Mouse (Mus musculus) cerebellum, adult 8-10 months (tissue): ENCODE measurements at regions not wholly inside any gene's neighbourhood (a gene's known extent, or its start where the extent isn't known, plus 50 kb on each side); places are given as distances from the start of the nearest gene placed in this dataset.

Experiments
- DNase-seq: peaks from one replicate; pipeline ENCODE4 v3.0.0; 2022

GRCm38 (mm10) chr13:45218251-45218650 lies 139.8 kb downstream of the Gm9817 start:
- DNase-seq = no peak

- DNase-seq = no peak
Observed at GRCm38 (mm10) chr13:45219671-45220070, 141.2 kb downstream of the Gm9817 start.

GRCm38 (mm10) chr13:45230804-45231203 lies 152.3 kb downstream of the Gm9817 start:
- no peak for DNase-seq

DNA sequence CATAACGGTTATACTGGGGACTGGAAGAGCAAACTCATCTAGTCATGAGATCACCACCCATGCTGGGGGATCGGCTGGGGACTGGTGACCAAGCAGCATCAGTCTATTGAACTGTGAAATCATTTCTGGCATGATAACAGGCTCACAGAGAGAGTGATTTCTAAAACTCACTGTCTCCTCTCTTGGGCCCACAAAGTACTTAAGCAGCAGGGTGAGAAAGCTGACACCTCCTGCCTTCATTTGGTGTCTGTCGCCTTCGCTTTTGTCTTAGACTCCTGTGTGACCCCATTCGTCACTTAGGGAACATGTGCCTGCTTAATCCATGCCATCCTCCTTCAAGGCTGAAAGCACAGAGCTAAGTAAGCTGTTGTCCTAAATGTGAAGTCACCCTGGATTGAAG lies 154.3 kb upstream of the Mylip start:
- no peak for DNase-seq

DNA sequence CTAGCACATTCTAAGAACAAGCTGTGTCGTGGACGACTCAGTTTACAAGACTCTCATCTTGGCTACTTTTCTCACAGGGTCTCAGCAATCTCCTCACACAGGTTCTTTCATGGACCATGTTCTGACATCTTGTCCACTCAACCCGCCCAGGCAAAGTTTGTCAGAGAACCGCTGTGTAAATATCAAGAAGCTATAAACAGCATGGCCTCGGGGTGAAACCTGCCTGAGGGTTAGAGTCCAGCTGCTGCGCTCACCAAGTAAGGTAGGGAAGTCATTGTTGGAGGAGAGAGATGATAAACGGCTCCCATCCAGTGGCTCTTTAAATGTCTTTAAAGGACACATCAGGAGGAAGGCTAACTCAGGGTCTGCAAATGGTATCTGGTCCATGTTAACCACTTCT lies 151.3 kb upstream of the Mylip start:
- no peak for DNase-seq

DNA sequence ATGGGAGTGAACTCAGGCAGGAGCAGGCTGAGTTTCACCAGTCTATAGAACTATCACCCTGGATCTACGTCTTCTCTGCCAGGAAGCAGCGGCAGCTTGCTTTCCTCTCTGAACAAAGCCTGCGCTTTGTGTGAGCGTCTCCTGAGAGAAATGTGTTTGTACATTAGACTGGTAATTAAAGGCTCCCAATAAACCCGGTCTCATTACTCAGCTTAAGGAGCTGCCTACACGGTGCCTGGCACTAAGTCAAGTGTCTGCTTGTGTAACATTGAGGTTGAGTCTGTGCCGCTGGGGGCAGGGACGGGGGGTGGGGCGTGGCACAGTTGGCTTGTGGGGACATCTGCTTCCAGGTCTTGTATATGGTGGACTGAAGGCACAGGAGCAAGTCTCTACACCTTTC lies 150.4 kb upstream of the Mylip start:
- peak; percentile 11 for DNase-seq

DNA sequence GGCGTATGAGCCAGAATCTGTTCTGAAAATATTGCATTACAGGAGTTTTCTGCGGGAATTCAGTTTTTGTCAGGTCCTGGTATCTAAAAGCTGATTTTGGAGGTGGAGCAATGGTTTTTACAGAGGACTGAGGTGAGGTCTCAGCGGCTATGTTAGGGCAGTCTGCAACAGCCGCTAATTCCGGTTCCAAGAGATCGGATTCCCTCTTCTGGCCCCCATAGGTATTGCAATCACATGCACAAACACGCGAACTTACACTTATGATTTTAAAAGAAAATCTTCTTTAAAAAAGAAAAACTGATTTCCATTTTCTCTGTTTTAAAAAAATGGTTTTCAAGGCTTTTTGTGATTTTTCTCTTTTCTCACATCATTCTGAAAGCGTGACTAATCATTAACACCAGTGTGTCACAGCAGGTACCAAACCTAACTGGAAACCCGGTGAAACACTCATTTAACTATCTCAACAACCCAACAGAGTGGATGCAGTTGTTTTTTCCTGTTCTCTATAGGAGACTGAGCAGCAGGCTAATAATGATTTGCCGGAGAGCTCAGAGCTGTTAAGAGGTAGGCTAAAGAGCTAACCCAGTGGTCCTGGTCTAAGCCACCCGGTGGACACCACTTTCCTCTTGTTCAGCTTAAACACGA lies 149.4 kb upstream of the Mylip start:
- DNase-seq = no peak

DNA sequence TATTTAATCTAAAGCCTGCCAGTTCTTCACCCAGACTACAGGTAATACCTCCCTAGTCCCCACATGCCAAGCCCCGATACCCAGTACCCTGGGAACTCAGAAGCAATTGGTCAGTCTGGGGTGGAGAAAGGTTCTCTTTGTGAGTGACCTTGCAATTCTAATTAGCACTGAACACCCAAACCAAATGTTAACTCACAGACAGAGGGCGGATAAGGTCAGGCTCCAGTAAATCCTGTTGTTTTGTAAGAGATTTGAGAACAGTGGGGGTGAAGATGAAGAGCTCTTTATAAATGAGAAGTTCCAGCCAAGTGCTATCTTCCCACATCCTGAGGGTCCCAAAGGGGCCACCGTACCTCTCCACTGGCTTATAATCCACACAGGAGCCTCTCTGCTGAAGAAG lies 147.3 kb upstream of the Mylip start:
- DNase-seq = no peak

DNA sequence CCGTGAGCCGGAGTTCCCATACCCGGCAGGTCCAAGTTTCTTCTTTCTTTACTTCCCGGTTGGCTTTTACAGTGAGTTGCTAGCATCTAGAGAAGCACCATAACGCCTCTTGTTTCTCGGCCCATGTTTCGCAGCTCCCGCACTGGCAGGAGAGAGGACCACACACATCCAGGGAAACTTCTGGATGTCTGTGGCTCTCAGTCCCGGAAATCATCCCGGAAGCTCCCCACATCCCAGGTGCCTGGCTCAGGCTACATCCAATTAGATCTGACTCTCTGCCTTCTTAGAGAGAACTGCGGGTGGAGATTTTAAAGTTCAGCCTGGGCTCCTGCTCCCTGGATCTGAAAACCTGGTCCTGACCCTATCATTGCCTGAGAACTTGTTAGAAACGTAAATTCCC lies 146.8 kb upstream of the Mylip start:
- no peak for DNase-seq

DNA sequence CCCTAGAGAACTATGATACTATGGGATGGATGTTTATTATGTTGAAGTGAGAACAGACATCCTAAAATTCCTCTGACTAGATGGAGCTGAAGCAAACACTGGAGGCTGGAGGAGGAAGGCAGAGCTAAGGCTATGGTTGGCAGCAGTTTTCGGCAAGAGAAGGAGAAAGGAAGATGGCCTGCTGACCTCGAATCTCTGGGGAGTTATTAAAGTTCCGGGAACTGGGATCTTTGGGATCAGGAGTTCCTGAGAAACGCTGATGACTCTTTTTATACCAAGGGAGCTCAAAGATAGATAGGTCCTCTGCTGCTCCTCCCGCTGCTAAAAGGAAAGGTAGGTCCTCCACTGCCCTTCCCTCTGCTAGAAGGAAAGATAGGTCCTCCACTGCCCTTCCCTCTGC lies 143.9 kb upstream of the Mylip start:
- no peak for DNase-seq

- DNase-seq = no peak
Observed at GRCm38 (mm10) chr13:45246341-45246740, 143.2 kb upstream of the Mylip start.

DNA sequence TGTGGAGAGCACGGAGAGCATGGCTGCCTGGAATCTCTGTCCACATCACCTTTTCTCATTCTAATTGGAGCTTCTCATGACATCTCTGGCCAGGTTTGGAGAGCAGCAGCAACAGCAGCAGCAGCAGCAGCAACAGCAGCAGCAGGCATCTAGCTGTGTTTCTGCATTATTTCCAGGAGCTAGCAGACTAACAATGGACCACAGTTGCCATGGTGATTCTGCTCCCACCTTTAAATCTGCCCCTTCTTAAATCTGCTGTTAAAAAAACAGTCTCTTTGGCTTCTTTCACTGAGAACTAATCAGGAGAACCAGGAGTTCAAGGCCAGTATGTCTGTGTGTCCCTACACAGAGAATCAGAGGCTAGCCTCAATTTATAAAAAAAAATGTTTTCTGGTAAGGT lies 139.5 kb upstream of the Mylip start:
- DNase-seq = no peak

DNA sequence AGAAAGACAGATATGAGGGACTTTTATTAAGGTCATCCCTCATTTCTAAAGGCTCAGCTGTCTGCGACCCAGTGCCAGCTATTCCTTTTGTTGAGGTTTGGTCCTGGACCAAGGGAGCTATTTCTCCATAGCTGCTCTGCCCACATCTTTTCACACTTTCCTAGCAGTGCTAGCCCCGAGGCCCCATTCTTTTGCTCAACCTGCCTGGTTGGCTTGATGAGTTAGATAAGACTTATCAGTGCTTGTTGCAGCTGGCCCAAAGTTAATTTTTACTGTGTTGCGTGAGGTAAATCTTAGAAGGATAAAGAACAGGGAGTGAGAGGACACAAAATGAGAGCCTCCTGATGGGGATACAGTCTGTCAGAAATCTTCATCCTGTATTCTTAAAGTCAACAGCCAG lies 138.5 kb upstream of the Mylip start:
- DNase-seq = no peak

GRCm38 (mm10) chr13:45252126-45252525 lies 137.4 kb upstream of the Mylip start:
- DNase-seq = no peak

- no peak for DNase-seq
Observed at GRCm38 (mm10) chr13:45253221-45253620, 136.3 kb upstream of the Mylip start.

- DNase-seq = no peak
Observed at GRCm38 (mm10) chr13:45255277-45255676, 134.3 kb upstream of the Mylip start.

- DNase-seq = no peak
Observed at GRCm38 (mm10) chr13:45262011-45262410, 127.5 kb upstream of the Mylip start.

- DNase-seq = no peak
Observed at GRCm38 (mm10) chr13:45266287-45267064, 123.1 kb upstream of the Mylip start.

DNA sequence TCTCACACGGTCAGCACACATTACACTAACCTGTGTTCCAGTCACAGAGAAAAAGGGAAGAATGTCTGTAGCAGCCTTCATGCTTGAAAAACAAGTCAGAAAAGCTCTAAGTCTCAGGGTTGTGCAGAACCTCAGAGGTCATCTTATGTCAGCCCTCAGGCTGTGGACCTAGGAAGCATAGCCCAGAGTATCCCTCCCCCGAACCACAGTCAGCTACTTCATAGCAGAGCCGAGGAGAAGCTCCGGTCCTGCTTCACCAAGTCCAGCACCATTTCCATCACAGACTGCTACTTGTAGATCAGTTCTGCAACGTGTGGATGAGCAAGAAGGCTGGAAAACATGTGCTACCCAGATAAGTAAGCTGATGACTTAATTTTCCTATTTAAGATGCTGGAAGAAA lies 122.1 kb upstream of the Mylip start:
- DNase-seq = no peak

DNA sequence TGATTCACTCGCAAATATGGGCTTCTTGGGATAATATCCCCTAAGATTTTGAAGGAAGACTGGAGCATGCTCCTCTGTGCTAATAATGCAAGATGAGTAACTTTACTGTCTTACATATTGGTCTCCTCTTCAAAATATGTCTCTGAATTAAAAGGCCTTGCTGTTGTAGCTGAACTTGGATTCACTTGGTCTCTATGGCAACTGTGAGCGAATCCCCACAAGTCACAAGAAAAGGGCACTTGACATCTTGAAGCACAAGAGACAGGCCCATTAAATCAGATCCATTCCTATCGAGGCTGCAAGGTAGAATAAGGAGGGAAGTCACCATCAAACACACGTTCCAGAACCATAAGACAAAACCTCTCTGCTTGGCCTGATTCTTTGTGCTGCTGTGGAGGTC lies 121.6 kb upstream of the Mylip start:
- no peak for DNase-seq

DNA sequence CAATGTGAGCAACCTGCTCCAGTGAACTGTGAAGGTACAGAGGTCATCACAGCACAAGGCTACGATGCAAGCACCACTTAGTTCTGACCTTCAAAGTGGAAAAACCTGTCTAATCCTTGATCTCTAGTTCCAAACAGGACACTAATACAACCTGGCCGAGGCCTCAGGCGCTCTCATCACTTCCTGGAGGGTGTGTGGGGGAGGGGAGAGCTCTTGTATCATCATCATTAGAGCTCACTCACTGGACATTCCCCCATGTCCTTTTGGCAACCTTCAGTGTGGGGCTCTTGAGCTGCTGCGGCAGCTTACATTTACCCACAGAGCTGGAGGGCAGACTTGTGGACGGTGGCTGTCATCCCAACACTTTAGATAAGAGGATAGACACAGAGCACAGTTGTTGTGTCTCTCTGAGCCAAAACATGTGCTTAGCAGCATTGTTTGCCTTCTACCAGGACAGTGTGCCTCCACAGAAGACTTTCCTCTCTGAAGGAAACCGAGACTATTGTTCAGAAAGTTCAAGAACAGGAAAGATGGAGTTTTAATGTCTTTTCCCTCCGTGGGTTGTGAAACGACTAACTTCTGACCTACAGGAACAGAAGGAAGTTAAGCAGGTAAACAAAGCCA lies 115.2 kb upstream of the Mylip start:
- DNase-seq = no peak

DNA sequence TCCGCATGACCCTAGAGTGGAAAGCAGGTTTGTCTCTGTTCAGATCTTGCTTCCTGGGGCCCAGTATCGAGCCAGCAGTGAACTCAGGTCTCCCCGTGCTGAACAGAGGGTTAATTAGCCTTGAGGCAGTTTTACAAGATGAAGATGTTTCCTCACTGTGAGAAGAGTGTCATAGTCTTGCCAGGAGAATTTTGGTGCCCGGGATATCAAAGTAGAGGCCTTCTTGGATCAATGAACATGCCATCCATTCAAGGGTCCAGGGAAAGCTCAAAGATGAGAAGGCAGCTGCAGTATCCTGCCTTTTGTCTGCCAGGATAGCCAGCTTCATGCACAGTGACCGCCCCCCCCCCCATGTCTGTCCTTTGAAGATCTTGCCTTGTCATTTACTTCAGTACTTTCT lies 114.2 kb upstream of the Mylip start:
- DNase-seq = no peak

DNA sequence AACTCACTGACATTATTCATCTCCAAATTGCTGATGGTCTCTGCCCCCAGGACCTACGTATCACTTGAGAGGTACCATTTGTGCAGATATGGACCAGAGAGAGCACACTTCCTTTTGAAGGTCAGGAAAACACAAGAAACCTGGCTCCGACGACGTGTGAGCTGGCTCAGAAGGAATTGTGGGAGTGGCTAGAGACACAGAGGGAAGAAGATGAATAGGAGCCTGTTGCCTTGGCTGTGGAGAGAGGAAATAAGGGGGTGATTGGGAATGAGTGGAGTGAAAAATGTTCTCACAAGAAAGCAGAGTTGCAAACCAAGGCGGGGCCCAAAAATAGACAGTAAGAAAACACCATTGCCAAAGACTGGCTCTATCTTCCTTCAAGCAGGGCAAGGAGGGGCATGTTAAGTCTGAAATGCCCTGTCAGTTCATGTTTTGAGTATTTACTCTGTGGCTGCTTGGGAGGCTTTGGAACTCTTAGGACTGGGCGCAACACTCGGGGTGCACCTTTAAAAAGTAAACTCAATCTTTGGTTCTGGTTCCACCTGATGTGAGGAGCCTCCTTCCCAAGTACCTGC lies 111.6 kb upstream of the Mylip start:
- DNase-seq = no peak

DNA sequence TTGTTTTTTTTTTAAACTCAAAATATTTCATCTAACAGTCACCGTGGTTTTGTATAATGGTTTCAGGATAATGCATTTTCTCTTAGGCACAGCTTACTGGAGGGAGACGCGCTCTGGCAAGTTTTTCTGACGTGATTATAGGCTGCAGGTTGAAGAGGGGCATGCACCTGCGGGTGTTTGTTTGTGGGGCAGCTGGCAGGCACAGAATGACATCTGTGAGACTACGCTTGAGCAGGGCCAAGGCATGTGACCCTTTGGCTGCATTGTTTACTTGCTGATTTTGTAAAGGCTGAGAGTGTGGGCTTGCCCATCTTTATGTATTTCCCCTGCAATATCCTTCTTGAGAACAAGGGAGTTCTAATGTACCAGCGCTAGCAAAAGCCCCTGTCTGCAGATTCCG lies 108.4 kb upstream of the Mylip start:
- DNase-seq = no peak
